Mouse (Mus musculus) limb, embryonic 14.5 days (tissue): ENCODE data around the gene Tmem198b. TPM values are rescaled to one million over a fixed set of nuclear protein-coding genes. Genes with fewer than 3 reads are reported as not detected.
A peak's percentile ranks its signal among the peaks of the same experiment; 100 is the strongest.

Experiments used
- ATAC-seq: fragments of 200-750 bp; cut with Nextera tagmentation; 2 replicates; pipeline ENCODE4 v1.8.0; 2017; ENCODE audit warnings: low read depth, moderate number of reproducible peaks, moderate TSS enrichment; ENCODE audit not compliant: low FRiP score
- DNase-seq: peaks from one replicate; pipeline ENCODE4 v3.0.0-alpha.2; 2015; ENCODE audit warnings: low spot score
- H3K27ac ChIP-seq: fragments of 300-500 bp; sonication (generic); replicated peaks from 2 replicates; pipeline ENCODE4 v1.5.1; 2014; ENCODE audit warnings: low read depth, mild to moderate bottlenecking, low read length, moderate library complexity, mixed read lengths
- H3K27me3 ChIP-seq: fragments of 300-500 bp; sonication (generic); 2 replicates; pipeline ENCODE4 v1.6.1; 2014; ENCODE audit warnings: low read length, mixed read lengths; ENCODE audit not compliant: control insufficient read depth, insufficient read depth
- H3K36me3 ChIP-seq: fragments of 300-500 bp; sonication (generic); 2 replicates; pipeline ENCODE4 v1.6.1; 2014; ENCODE audit warnings: mild to moderate bottlenecking, low read length, moderate library complexity, mixed read lengths; ENCODE audit not compliant: control insufficient read depth, insufficient read depth
- H3K4me1 ChIP-seq: fragments of 300-500 bp; sonication (generic); 2 replicates; pipeline ENCODE4 v1.6.1; 2014; ENCODE audit warnings: antibody characterized with exemption, low read length, mixed read lengths; ENCODE audit not compliant: control insufficient read depth, insufficient read depth
- H3K4me2 ChIP-seq: fragments of 300-500 bp; sonication (generic); replicated peaks from 2 replicates; pipeline ENCODE4 v1.6.1; 2014; ENCODE audit warnings: low read depth, mild to moderate bottlenecking, low read length, moderate library complexity; ENCODE audit not compliant: severe bottlenecking
- H3K4me3 ChIP-seq: fragments of 300-500 bp; sonication (generic); replicated peaks from 2 replicates; pipeline ENCODE4 v1.5.1; 2014; ENCODE audit warnings: low read length
- H3K9ac ChIP-seq: fragments of 300-500 bp; sonication (generic); 2 replicates; pipeline ENCODE4 v1.6.1; 2014; ENCODE audit warnings: mild to moderate bottlenecking, low read depth, low read length, moderate library complexity; ENCODE audit not compliant: severe bottlenecking
- H3K9me3 ChIP-seq: fragments of 300-500 bp; sonication (generic); 2 replicates; pipeline ENCODE4 v1.6.1; 2016; ENCODE audit warnings: low read length; ENCODE audit not compliant: control insufficient read depth
- POLR2A ChIP-seq: fragments of 200-500 bp; IDR thresholded peaks from 2 replicates; pipeline ENCODE4 v1.8.0; 2012; ENCODE audit warnings: inconsistent platforms, mild to moderate bottlenecking, moderate library complexity, borderline replicate concordance; ENCODE audit not compliant: insufficient read depth, insufficient read length; ENCODE audit errors: extremely low read depth
- WGBS: fragments of 180-500 bp; shearing (Covaris S2); extraction: QIAGEN DNeasy Blood & Tissue Kit; methylation state at CpG from one replicate; pipeline ENCODE4 v1.1.7; 2014; 5-methylcytosine and 5-hydroxymethylcytosine counted together
- polyA plus RNA-seq, 2 experiments: library from polyadenylated mRNA; depleted of rRNA in 1 of 2; stranded (reverse) in 1 of 2; unstranded in 1 of 2; fragments of >200 nt; fragmentation: Nextera tagmentation in 1 of 2; extraction: Ambion mirVana in 1 of 2; gene quantifications; 2 replicates each; pipeline versions ENCODE4 v1.2.1 to v1.2.3; 2012 to 2014

The Tmem198b gene
- polyA plus RNA-seq, 2 experiments, result 14.9 to 41.3 TPM

- Histone ChIP-seq H3K4me2 (no peak overlapping the region), H3K27ac (no peak overlapping the region), H3K27me3 (no peaks in the 10 kb centered on the region), H3K9ac (0 out of 2 replicates have a peak overlapping the region, but pooled peaks have one; percentile 5), H3K4me3 (no peak overlapping the region), H3K9me3 (no peaks in the 10 kb centered on the region), H3K4me1 (peaks cover 22% of the 10 kb centered on the region), H3K36me3 (peaks cover 40% of the 10 kb centered on the region)
- TF ChIP-seq POLR2A, result no peak
- no peak for DNase-seq
- WGBS, result 85% methylated on average over 16 of the region's 16 CpGs
- ATAC-seq, result no peak
Observed at GRCm38 (mm10) chr10:128801981-128802495, 2.1 kb downstream of the Tmem198b start.

GRCm38 (mm10) chr10:128798676-128799075 is 5.5 kb downstream of the Tmem198b start:
- 94% methylated on average over 8 of the region's 8 CpGs for WGBS
- no peak for TF ChIP-seq POLR2A
- no peak overlapping the region for H3K4me2 ChIP-seq
- no peak overlapping the region for H3K27ac ChIP-seq
- H3K9ac ChIP-seq, result no peak overlapping the region
- ATAC-seq, result no peak
- no peaks in the 10 kb centered on the region for H3K9me3 ChIP-seq
- DNase-seq, result no peak
- H3K36me3 ChIP-seq, result peaks cover 31% of the 10 kb centered on the region
- H3K4me3 ChIP-seq, result no peak overlapping the region
- H3K4me1 ChIP-seq, result peaks cover 11% of the 10 kb centered on the region
- H3K27me3 ChIP-seq, result no peaks in the 10 kb centered on the region

GRCm38 (mm10) chr10:128795581-128795980 is 8.6 kb downstream of the Tmem198b start:
- Histone ChIP-seq H3K27ac (no peak overlapping the region), H3K27me3 (no peaks in the 10 kb centered on the region), H3K9me3 (no peaks in the 10 kb centered on the region), H3K36me3 (peaks cover 18% of the 10 kb centered on the region), H3K4me3 (no peak overlapping the region), H3K4me1 (no peaks in the 10 kb centered on the region), H3K9ac (no peak overlapping the region), H3K4me2 (no peak overlapping the region)
- TF ChIP-seq POLR2A, result no peak
- DNase-seq, result no peak
- no peak for ATAC-seq
- 92% methylated on average over 3 of the region's 3 CpGs for WGBS

GRCm38 (mm10) chr10:128794391-128794790 is 9.8 kb downstream of the Tmem198b start:
- no peaks in the 10 kb centered on the region for H3K9me3 ChIP-seq
- H3K4me3 ChIP-seq, result no peak overlapping the region
- 83% methylated on average over 5 of the region's 5 CpGs for WGBS
- H3K9ac ChIP-seq, result no peak overlapping the region
- DNase-seq, result no peak
- no peak for ATAC-seq
- H3K36me3 ChIP-seq, result peaks cover 9% of the 10 kb centered on the region; the same call in 1 of the 2 replicates
- no peak for TF ChIP-seq POLR2A
- no peaks in the 10 kb centered on the region for H3K27me3 ChIP-seq
- no peak overlapping the region for H3K27ac ChIP-seq
- no peak overlapping the region for H3K4me2 ChIP-seq
- no peaks in the 10 kb centered on the region for H3K4me1 ChIP-seq

- Histone ChIP-seq H3K9ac (no peak overlapping the region), H3K36me3 (peaks cover 5% of the 10 kb centered on the region; the same call in 1 of the 2 replicates), H3K4me2 (no peak overlapping the region), H3K9me3 (no peaks in the 10 kb centered on the region), H3K4me3 (no peak overlapping the region), H3K27ac (no peak overlapping the region), H3K27me3 (no peaks in the 10 kb centered on the region), H3K4me1 (no peaks in the 10 kb centered on the region)
- ATAC-seq (no peak), DNase-seq (no peak)
- TF ChIP-seq POLR2A, result no peak
- 94% methylated on average over 1 of the region's 1 CpGs for WGBS
Observed at GRCm38 (mm10) chr10:128793258-128793657, 10.9 kb downstream of the Tmem198b start.

- ATAC-seq (no peak), DNase-seq (no peak)
- H3K9me3 ChIP-seq, result no peaks in the 10 kb centered on the region
- H3K27ac ChIP-seq, result no peak overlapping the region
- no peak overlapping the region for H3K4me3 ChIP-seq
- no peak for TF ChIP-seq POLR2A
- H3K36me3 ChIP-seq, result no peaks in the 10 kb centered on the region
- no peaks in the 10 kb centered on the region for H3K4me1 ChIP-seq
- no peaks in the 10 kb centered on the region for H3K27me3 ChIP-seq
- no peak overlapping the region for H3K9ac ChIP-seq
- H3K4me2 ChIP-seq, result no peak overlapping the region
Observed at GRCm38 (mm10) chr10:128792041-128792440, 12.1 kb downstream of the Tmem198b start.
